Mouse (Mus musculus): Measurements from ENCODE around the gene Kbtbd12. TPM values are rescaled to one million over a fixed set of nuclear protein-coding genes. Genes with fewer than 3 reads are reported as not detected.
A peak's percentile ranks its signal among the peaks of the same experiment; 100 is the strongest.

Kbtbd12 gene
- 0.17 and 0.37 TPM in 2 replicates for total RNA-seq (2015)
- total RNA-seq (2017): 0.41 and 0.67 TPM in 2 replicates

GRCm38 (mm10) chr6:88637611-88638301, at the start of gene Kbtbd12:
Gene Kbtbd12, minus strand, starts transcription at chr6:88637950.
- no peak for ATAC-seq (replicated peaks; ENCODE audit: poor library complexity)

- ATAC-seq (replicated peaks; ENCODE audit: poor library complexity): no peak
Observed at GRCm38 (mm10) chr6:88683380-88684053, 45.8 kb upstream of the Kbtbd12 start.

GRCm38 (mm10) chr6:88681026-88681425, 43.3 kb upstream of the Kbtbd12 start:
- ATAC-seq (replicated peaks; ENCODE audit: poor library complexity): no peak

- ATAC-seq (replicated peaks; ENCODE audit: poor library complexity): no peak
Observed at GRCm38 (mm10) chr6:88677738-88678137, 40.0 kb upstream of the Kbtbd12 start.

- ATAC-seq (replicated peaks; ENCODE audit: poor library complexity): peak; percentile 66
Observed at GRCm38 (mm10) chr6:88676753-88677736, 39.3 kb upstream of the Kbtbd12 start.

- ATAC-seq (replicated peaks; ENCODE audit: poor library complexity): no peak
Observed at GRCm38 (mm10) chr6:88675815-88676214, 38.1 kb upstream of the Kbtbd12 start.

GRCm38 (mm10) chr6:88662284-88662683, 24.5 kb upstream of the Kbtbd12 start:
- no peak for ATAC-seq (replicated peaks; ENCODE audit: poor library complexity)

GRCm38 (mm10) chr6:88661696-88662095, 23.9 kb upstream of the Kbtbd12 start:
- no peak for ATAC-seq (replicated peaks; ENCODE audit: poor library complexity)

GRCm38 (mm10) chr6:88647564-88648295, 10.0 kb upstream of the Kbtbd12 start:
- ATAC-seq (replicated peaks; ENCODE audit: poor library complexity): no peak

GRCm38 (mm10) chr6:88644786-88645185, 7.0 kb upstream of the Kbtbd12 start:
- ATAC-seq (replicated peaks; ENCODE audit: poor library complexity): no peak

GRCm38 (mm10) chr6:88641346-88641920, 3.7 kb upstream of the Kbtbd12 start:
- no peak for ATAC-seq (replicated peaks; ENCODE audit: poor library complexity)

GRCm38 (mm10) chr6:88640331-88640730, 2.6 kb upstream of the Kbtbd12 start:
- peak; percentile 60 for ATAC-seq (replicated peaks; ENCODE audit: poor library complexity)

GRCm38 (mm10) chr6:88639921-88640320, 2.2 kb upstream of the Kbtbd12 start:
- ATAC-seq (replicated peaks; ENCODE audit: poor library complexity): no peak

GRCm38 (mm10) chr6:88639372-88639920, 1.7 kb upstream of the Kbtbd12 start:
- ATAC-seq (replicated peaks; ENCODE audit: poor library complexity): no peak

GRCm38 (mm10) chr6:88638917-88639316, 1.2 kb upstream of the Kbtbd12 start:
- no peak for ATAC-seq (replicated peaks; ENCODE audit: poor library complexity)

GRCm38 (mm10) chr6:88635881-88636754, 1.6 kb downstream of the Kbtbd12 start:
- peak; percentile 81 for ATAC-seq (replicated peaks; ENCODE audit: poor library complexity)

GRCm38 (mm10) chr6:88631293-88631692, 6.5 kb downstream of the Kbtbd12 start:
- peak; percentile 28; the same call in 1 of the 2 replicates for ATAC-seq (replicated peaks; ENCODE audit: poor library complexity)

- ATAC-seq (replicated peaks; ENCODE audit: poor library complexity): no peak
Observed at GRCm38 (mm10) chr6:88630560-88630959, 7.2 kb downstream of the Kbtbd12 start.

- ATAC-seq (replicated peaks; ENCODE audit: poor library complexity): no peak
Observed at GRCm38 (mm10) chr6:88629821-88630220, 7.9 kb downstream of the Kbtbd12 start.

Measured in megakaryocyte progenitor cell, adult 5-6 weeks (primary cell).